Mouse (Mus musculus): ENCODE results near the gene Adh6a. TPM values are rescaled to one million over a fixed set of nuclear protein-coding genes. Genes with fewer than 3 reads are reported as not detected.

The Adh6a gene
- polyA plus RNA-seq (2021; fragmentation: Nextera tagmentation), result not detected in 2 replicates
- long read RNA-seq, experiment 1, result 0 reads
- long read RNA-seq, experiment 2, result 0 reads

GRCm38 (mm10) chr3:138312965-138313364 lies at the start of gene Adh6a:
Adh6a (plus strand) TSS chr3:138313286.

GRCm38 (mm10) chr3:138341471-138341870 lies 28.4 kb downstream of the Adh6a start, which contains the start of gene Adh6b:
Adh6b (plus strand) TSS chr3:138341775.

Other genes with a start within 250 kb of the Adh6a start
- gene 1110002E22Rik, start 248.2 kb upstream of the Adh6a start, polyA plus RNA-seq (2021; fragmentation: Nextera tagmentation), result 0.18 and 0.20 TPM in 2 replicates
- gene Gm5105, start 245.9 kb upstream of the Adh6a start, polyA plus RNA-seq (2021; fragmentation: Nextera tagmentation), result 0.09 and 0.14 TPM in 2 replicates
- gene Trmt10a, start 169.8 kb upstream of the Adh6a start, polyA plus RNA-seq (2021; fragmentation: Nextera tagmentation), result 7.9 and 9.4 TPM in 2 replicates
- 4.2 and 5.4 TPM in 2 replicates for gene Mttp, start 168.3 kb upstream of the Adh6a start, polyA plus RNA-seq (2021; fragmentation: Nextera tagmentation)
- not detected in 2 replicates for gene 4930579F01Rik, start 119.5 kb upstream of the Adh6a start, polyA plus RNA-seq (2021; fragmentation: Nextera tagmentation)
- gene Adh7, start 95.5 kb upstream of the Adh6a start, polyA plus RNA-seq (2021; fragmentation: Nextera tagmentation), result 0.04 TPM in 1 of 2 replicates, not detected in the other
- 0.30 and 0.70 TPM in 2 replicates for gene Adh1, start 52.3 kb upstream of the Adh6a start, polyA plus RNA-seq (2021; fragmentation: Nextera tagmentation)
- gene Adh6b, start 28.5 kb downstream of the Adh6a start, polyA plus RNA-seq (2021; fragmentation: Nextera tagmentation), result not detected in 2 replicates
- not detected in 2 replicates for gene Adh4, start 102.2 kb downstream of the Adh6a start, polyA plus RNA-seq (2021; fragmentation: Nextera tagmentation)
- gene Adh5, start 129.8 kb downstream of the Adh6a start, polyA plus RNA-seq (2021; fragmentation: Nextera tagmentation), result 103 and 110 TPM in 2 replicates
- 21.8 and 23.3 TPM in 2 replicates for gene Metap1, start 176.2 kb downstream of the Adh6a start, polyA plus RNA-seq (2021; fragmentation: Nextera tagmentation)
- 124 and 129 TPM in 2 replicates for gene Eif4e, start 212.9 kb downstream of the Adh6a start, polyA plus RNA-seq (2021; fragmentation: Nextera tagmentation)